Mouse (Mus musculus): ENCODE measurements around the gene Spata46.

Spata46 gene

GRCm38 (mm10) chr1:170308503-170308902 is at the start of gene Spata46:
TSS of gene Spata46 (plus strand) at chr1:170308803.
- no peak for DNase-seq (ENCODE audit: low read depth, low spot score)

- no peak for DNase-seq (ENCODE audit: low read depth, low spot score)
Measured at GRCm38 (mm10) chr1:170270281-170270680, 38.3 kb upstream of the Spata46 start.

GRCm38 (mm10) chr1:170270696-170271095 is 37.9 kb upstream of the Spata46 start:
- DNase-seq (ENCODE audit: low read depth, low spot score): no peak

GRCm38 (mm10) chr1:170273252-170273651 is 35.4 kb upstream of the Spata46 start:
- no peak for DNase-seq (ENCODE audit: low read depth, low spot score)

GRCm38 (mm10) chr1:170277016-170277415 is 31.6 kb upstream of the Spata46 start, which contains the start of gene Sh2d1b1:
TSS of gene Sh2d1b1 (plus strand) at chr1:170277320.
- DNase-seq (ENCODE audit: low read depth, low spot score): no peak

DNA sequence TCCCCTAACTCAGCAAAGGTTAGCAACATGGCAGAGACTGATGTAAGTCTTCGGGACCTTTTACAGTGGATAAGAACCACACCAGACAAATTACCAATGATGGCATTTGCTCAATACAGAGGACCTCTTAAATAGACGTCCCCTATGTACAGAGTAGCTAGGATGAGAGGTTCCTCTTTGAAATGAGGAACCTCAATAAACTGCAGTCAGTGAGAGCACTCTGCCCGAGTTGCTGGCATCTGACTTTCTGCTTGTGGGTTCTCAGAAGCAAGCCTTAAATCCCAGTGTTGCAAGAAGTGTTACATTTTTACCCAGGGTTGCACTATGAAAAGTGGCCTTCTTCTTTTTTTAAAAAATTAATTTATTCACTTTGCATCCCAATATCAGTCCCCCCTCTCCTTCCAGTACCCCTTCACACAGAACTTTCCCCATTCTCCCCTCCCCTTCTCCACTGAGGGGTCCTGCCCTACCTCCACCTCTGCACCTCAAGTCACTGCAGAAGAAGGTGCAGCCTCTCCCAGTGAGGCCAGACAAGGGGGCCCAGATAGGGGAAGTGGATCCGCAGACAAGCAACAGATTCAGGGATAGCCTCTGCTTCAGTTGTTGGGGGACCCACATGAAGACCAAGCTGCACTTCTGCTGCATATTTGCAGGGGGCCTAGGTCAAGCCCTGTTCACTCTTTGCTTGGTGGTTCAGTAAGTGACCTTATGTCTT is 26.0 kb upstream of the Spata46 start:
- DNase-seq (ENCODE audit: low read depth, low spot score): no peak

DNA sequence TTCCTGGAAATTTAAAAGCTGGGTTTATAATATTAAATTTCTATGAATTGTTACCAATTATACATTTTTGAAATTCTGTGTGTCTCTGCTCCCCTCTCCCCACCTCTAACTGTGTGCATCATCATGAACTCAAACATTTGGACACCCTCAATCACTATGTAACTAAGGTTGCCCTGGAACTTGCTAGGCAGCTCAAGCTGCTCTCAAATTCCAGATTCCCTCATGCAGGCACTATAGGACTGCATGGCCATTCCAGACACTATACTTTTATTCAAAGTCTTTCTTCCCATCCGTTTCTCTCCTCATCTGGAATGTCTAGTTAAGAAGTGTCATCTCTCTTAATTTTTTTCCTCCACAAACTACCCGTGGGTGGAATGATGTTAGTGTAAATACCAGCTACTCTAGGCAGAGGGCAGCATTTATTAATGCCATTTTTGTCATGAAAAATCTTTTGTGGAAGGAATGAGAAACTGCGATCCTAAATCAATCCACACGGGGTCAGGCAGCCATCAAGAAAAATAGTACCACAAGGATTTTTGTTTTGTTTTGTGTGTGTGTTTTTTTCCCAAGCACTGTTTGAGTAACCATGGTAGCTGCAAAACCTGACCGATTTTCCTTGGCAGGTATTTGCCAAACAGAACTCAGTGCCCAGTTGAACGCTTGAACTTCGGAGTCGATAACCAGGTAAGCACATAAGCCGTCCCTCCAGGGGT is 16.2 kb upstream of the Spata46 start:
- DNase-seq (ENCODE audit: low read depth, low spot score): peak; percentile 53

DNA sequence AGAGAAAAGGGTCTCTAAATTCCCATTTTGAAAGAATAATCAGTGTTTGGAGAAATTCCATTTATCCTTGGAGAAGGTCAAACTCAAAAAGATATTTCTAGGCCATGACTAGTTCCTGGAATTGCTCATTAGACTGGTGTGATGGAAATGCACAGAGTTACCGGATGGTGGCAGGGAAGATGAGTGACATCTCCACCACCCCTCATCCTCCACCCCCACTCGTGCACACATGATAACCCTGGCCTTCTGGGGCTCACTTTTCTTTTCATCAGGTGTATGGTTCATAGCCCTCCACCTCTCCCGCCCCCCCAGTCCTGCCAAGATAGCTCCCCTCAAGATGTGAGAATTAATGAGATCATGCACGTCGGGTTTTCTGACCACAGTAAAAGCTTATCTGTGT is 15.3 kb upstream of the Spata46 start:
- DNase-seq (ENCODE audit: low read depth, low spot score): no peak

DNA sequence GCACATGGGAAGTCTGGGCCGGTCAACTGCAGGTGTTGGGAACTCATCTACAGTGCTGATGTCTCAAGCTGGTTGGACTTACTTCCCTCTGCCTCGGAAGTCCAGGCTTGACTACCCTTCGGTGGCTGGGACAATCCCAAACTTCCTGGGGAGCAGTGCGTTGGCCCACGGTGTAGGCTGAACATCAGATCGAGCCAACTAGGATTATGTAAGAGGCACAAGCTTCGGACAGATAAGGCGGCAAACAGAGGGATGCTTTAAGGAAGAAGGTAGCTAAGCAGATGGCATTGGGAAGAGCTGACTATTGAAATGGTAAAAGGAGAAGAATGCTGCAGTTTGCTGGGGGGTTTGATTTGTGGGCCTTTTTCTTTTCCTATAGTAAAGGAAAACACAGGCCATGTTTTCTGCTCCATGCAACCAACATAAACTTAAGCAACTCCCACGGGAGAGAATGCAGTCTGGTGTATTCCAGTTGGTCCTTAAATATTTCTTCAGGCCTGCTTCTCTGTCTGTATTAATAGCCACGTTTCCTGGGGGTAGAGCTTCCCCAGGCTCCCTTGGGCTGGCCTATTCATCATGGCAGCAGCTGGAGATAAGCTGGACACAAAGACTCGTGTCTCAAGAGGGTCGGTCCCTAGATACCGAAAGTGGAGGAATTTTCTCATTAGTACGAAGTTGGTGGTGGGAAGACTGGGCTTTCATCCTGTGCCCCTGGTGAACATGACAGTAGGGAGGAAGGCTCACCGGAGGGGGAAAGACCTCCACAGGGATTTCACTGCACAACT is 13.6 kb upstream of the Spata46 start:
- DNase-seq (ENCODE audit: low read depth, low spot score): no peak

- DNase-seq (ENCODE audit: low read depth, low spot score): no peak
Measured at GRCm38 (mm10) chr1:170299496-170299895, 9.1 kb upstream of the Spata46 start.

GRCm38 (mm10) chr1:170301686-170302085 is 6.9 kb upstream of the Spata46 start:
- DNase-seq (ENCODE audit: low read depth, low spot score): no peak

- DNase-seq (ENCODE audit: low read depth, low spot score): no peak
Measured at GRCm38 (mm10) chr1:170302456-170302855, 6.1 kb upstream of the Spata46 start.

- no peak for DNase-seq (ENCODE audit: low read depth, low spot score)
Measured at GRCm38 (mm10) chr1:170303103-170303502, 5.5 kb upstream of the Spata46 start.

DNA sequence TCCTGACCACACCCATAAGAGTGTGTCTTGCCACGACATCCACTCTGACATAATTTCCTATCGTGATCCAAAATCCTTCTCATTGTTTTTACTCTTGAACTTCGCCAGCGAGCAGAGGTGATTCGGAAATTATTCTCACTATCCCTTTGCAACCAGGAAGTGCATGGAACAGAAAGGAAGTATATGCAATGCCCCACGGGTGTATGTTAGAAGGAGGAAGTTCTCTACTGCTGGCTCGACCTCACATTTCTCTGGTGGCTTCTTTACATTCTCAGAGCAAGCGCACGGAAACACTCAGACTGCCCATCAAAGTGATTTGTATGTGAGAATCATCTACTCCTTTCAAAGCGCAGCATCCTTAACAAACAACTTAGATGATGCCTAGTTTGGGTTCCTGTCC is 3.6 kb upstream of the Spata46 start:
- DNase-seq (ENCODE audit: low read depth, low spot score): no peak

DNA sequence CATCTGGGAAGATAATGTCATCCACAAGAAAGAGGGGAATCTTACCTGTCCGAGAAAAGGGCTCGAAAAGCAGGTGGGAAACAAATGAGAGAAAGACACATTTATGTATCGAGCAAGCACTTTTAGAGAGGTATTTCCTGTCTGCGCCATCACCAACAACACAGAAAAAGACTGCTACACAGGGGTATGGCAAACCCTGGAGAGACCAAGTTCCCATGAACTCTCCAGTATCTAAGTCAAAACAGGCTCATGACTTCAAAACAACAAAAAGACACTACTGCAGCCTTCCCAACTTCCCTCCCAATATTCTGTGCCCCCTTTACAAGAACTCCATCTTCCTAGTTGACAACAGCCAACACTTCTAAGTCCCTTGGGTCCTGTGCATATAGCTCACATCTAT is 2.4 kb upstream of the Spata46 start, which contains the start of gene Gm7694:
Gm7694 (minus strand) TSS at position 101 of the 400 bp plus-strand sequence.
- DNase-seq (ENCODE audit: low read depth, low spot score): no peak

- DNase-seq (ENCODE audit: low read depth, low spot score): no peak
Measured at GRCm38 (mm10) chr1:170311431-170311830, 2.8 kb downstream of the Spata46 start.

GRCm38 (mm10) chr1:170322046-170322445 is 13.4 kb downstream of the Spata46 start:
- DNase-seq (ENCODE audit: low read depth, low spot score): no peak

- no peak for DNase-seq (ENCODE audit: low read depth, low spot score)
Measured at GRCm38 (mm10) chr1:170323001-170323400, 14.4 kb downstream of the Spata46 start.

DNA sequence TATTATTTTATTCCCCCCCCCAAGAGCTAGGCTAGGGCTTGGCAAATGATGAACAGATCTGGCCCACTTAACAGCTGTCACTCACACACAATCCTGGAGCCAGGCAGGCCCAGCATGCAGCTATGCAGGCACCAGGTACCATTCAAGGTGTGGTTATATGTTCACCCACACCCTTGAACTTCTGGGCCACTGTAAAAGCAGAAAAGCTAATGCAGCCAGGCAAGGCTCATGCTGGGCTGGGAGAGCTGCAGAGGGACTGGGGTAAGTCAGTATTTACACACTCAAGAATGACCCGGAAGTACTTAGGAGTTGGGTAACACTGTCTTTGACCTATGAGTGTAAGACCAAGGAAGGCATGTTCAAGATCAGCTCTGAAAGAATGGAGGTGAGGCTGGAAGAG is 15.7 kb downstream of the Spata46 start:
- DNase-seq (ENCODE audit: low read depth, low spot score): no peak

- no peak for DNase-seq (ENCODE audit: low read depth, low spot score)
Measured at GRCm38 (mm10) chr1:170325277-170325676, 16.7 kb downstream of the Spata46 start.

- DNase-seq (ENCODE audit: low read depth, low spot score): no peak
Measured at GRCm38 (mm10) chr1:170331926-170332325, 23.3 kb downstream of the Spata46 start.

- DNase-seq (ENCODE audit: low read depth, low spot score): no peak
Measured at GRCm38 (mm10) chr1:170332775-170333174, 24.2 kb downstream of the Spata46 start.

All from embryo, embryonic 11.5 days (tissue).